Mouse (Mus musculus) intestine, embryonic 14.5 days (tissue): ENCODE measurements around the gene Klhl12. TPM values are rescaled to one million over a fixed set of nuclear protein-coding genes. Genes with fewer than 3 reads are reported as not detected.
A peak's percentile ranks its signal among the peaks of the same experiment; 100 is the strongest.

Experiments used
- ATAC-seq: fragments of 200-750 bp; cut with Nextera tagmentation; replicated peaks from 2 replicates; pipeline ENCODE4 v1.8.0; 2017; ENCODE audit warnings: low read depth, moderate number of reproducible peaks, moderate TSS enrichment, moderate library complexity; ENCODE audit not compliant: low FRiP score, low TSS enrichment
- DNase-seq: peaks from one replicate; pipeline ENCODE4 v3.0.0-alpha.2; 2018; ENCODE audit warnings: low spot score
- H3K27ac ChIP-seq: fragments of 300-500 bp; sonication (generic); 2 replicates; pipeline ENCODE4 v1.5.1; 2014; ENCODE audit warnings: low read depth, mild to moderate bottlenecking, control low read depth
- H3K27me3 ChIP-seq: fragments of 300-500 bp; sonication (generic); replicated peaks from 2 replicates; pipeline ENCODE4 v1.6.1; 2014; ENCODE audit warnings: low read length, control low read depth; ENCODE audit not compliant: control insufficient read depth, insufficient read depth
- H3K36me3 ChIP-seq: fragments of 300-500 bp; sonication (generic); 2 replicates; pipeline ENCODE4 v1.6.1; 2014; ENCODE audit warnings: low read length, control low read depth; ENCODE audit not compliant: control insufficient read depth, insufficient read depth
- H3K4me1 ChIP-seq: fragments of 300-500 bp; sonication (generic); replicated peaks from 2 replicates; pipeline ENCODE4 v1.6.1; 2014; ENCODE audit warnings: low read length, control low read depth, mixed read lengths; ENCODE audit not compliant: control insufficient read depth, insufficient read depth
- H3K4me2 ChIP-seq: fragments of 300-500 bp; sonication (generic); 2 replicates; pipeline ENCODE4 v1.6.1; 2014; ENCODE audit warnings: low read length
- H3K4me3 ChIP-seq: fragments of 300-500 bp; sonication (generic); 2 replicates; pipeline ENCODE4 v1.5.1; 2014; ENCODE audit warnings: low read depth, low read length, control low read depth, mixed read lengths
- H3K9ac ChIP-seq: fragments of 300-500 bp; sonication (generic); 2 replicates; pipeline ENCODE4 v1.6.1; 2014; ENCODE audit warnings: mild to moderate bottlenecking, low read length
- H3K9me3 ChIP-seq: fragments of 300-500 bp; sonication (generic); 2 replicates; pipeline ENCODE4 v1.6.1; 2016; ENCODE audit warnings: low read length, control low read depth; ENCODE audit not compliant: control insufficient read depth
- WGBS: fragments of 180-500 bp; shearing (Covaris S2); extraction: QIAGEN DNeasy Blood & Tissue Kit; methylation state at CpG from one replicate; pipeline ENCODE4 v1.1.7; 2014; 5-methylcytosine and 5-hydroxymethylcytosine counted together
- polyA plus RNA-seq: library from polyadenylated mRNA; unstranded; fragments of >200 nt; fragmentation: Nextera tagmentation; extraction: Ambion mirVana; gene quantifications from 2 replicates; pipeline ENCODE4 v1.2.1, GENCODE M21; 2014

Klhl12 gene
- 18.9 and 25.7 TPM in 2 replicates for polyA plus RNA-seq

DNA sequence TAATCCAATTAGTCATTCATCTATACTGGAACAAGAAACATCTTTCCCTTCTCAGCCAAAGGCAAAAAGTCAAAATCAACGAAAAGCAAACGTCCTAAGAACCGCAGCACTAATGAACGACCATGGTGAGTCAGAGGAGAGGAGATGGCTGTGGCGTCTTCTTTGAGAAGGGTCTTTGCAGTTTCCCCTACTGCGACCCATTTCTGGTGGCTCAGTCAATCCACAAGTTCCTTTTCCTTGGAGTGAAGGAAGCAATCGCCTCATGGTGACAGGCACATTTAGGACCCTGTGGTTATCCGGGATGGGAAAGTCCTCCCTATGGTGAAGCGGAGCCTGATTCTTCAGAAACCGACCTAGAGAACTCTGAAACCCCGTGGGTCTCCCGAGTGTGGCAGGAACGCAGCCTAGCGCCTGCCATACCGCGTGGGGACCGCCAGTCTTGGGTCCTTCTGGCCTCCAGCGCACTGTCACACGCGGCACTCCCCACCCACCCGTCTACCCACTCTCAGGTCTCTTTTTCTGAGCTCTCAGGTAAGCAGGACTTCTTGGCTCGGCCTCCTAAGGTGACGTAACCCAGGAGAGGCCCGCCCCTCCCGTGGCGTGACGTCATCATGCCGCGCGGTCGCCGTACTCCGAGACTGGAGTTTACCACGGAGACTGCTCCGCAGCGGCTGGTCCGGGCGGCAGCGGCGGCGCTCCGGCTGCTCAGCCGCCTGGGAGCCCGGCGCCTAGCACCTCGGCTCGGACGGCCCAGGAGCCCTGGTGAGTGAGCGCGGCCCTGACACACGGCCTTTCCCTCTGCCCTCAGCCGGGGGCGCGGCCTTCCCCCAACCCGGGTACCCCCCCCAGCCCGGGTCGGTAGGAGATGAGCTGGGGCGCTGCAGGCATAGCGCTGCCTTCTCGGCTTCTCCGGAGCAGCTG is at the start of gene Klhl12:
Gene Klhl12, plus strand, starts transcription at position 628 of the 921 bp plus-strand sequence.
- 1% methylated on average over 60 of the region's 61 CpGs for WGBS
- ATAC-seq = peak; percentile 95
- no peaks in the 10 kb centered on the region for H3K9me3 ChIP-seq

DNA sequence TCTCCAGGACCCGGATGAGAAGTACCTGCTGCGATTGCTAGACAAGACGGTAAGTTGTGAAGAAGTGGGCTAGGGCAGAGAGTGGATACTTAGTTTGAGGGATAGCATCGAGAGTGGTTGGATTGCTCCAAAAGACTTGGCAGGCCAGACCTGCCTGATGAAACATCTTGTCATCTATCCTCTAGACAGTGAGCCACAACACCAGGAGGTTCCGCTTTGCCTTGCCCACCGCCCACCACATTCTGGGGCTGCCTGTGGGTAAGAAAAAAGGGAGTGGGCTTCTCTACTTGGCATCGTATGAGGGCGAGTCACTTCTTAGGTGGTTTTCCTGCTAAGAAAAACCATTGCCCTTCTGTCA is 48.9 kb upstream of the Klhl12 start:
- Histone ChIP-seq H3K9ac (peak overlapping the region; percentile 66), H3K27ac (peak overlapping the region; percentile 8; the same call in 1 of the 2 replicates), H3K4me1 (peaks cover 7% of the 10 kb centered on the region), H3K9me3 (no peaks in the 10 kb centered on the region), H3K27me3 (no peaks in the 10 kb centered on the region), H3K4me3 (peak overlapping the region; percentile 82), H3K4me2 (peak overlapping the region; percentile 82), H3K36me3 (peaks cover 39% of the 10 kb centered on the region)
- DNase-seq (no peak), ATAC-seq (peak; percentile 21; the same call in 1 of the 2 replicates)
- WGBS = 28% methylated on average over 8 of the region's 8 CpGs

More for the DNA sequence above, at the start of gene Klhl12:
- H3K4me3 ChIP-seq = peak within 1 kb of the TSS; percentile 95
- H3K27me3 ChIP-seq = no peaks in the 10 kb centered on the region
- H3K4me1 ChIP-seq = peaks cover 7% of the 10 kb centered on the region; the same call in 1 of the 2 replicates
- peak within 1 kb of the TSS; percentile 89 for H3K9ac ChIP-seq
- H3K36me3 ChIP-seq = peaks cover 13% of the 10 kb centered on the region
- peak within 1 kb of the TSS; percentile 92 for H3K4me2 ChIP-seq
- DNase-seq = peak; percentile 100
- peak within 1 kb of the TSS; percentile 74 for H3K27ac ChIP-seq

DNA sequence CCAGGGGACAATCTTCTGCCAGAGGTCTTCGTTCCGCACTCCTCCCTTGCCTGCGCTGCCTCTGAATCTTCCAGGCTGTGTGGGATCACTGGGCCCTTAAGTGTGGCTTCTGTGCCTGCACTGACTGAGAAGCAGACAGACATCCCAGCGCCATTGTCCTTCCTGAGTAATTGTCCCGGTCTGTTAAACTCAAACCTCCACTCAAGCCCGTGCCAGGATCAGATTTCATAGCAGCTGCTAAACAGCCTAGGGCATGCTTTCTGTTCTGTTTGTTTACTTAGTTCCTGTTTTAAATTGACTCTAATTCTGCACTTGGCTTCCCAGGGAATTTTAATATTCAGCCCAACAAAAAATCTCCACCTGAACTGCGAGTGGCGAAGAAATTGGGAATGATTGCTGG is 47.3 kb upstream of the Klhl12 start:
- Histone ChIP-seq H3K4me1 (peaks cover 7% of the 10 kb centered on the region), H3K36me3 (peaks cover 39% of the 10 kb centered on the region), H3K9me3 (no peaks in the 10 kb centered on the region), H3K27ac (no peak overlapping the region), H3K4me2 (no peak overlapping the region), H3K9ac (no peak overlapping the region), H3K27me3 (no peaks in the 10 kb centered on the region), H3K4me3 (no peak overlapping the region)
- WGBS = 72% methylated on average over 8 of the region's 8 CpGs
- ATAC-seq (no peak), DNase-seq (no peak)

DNA sequence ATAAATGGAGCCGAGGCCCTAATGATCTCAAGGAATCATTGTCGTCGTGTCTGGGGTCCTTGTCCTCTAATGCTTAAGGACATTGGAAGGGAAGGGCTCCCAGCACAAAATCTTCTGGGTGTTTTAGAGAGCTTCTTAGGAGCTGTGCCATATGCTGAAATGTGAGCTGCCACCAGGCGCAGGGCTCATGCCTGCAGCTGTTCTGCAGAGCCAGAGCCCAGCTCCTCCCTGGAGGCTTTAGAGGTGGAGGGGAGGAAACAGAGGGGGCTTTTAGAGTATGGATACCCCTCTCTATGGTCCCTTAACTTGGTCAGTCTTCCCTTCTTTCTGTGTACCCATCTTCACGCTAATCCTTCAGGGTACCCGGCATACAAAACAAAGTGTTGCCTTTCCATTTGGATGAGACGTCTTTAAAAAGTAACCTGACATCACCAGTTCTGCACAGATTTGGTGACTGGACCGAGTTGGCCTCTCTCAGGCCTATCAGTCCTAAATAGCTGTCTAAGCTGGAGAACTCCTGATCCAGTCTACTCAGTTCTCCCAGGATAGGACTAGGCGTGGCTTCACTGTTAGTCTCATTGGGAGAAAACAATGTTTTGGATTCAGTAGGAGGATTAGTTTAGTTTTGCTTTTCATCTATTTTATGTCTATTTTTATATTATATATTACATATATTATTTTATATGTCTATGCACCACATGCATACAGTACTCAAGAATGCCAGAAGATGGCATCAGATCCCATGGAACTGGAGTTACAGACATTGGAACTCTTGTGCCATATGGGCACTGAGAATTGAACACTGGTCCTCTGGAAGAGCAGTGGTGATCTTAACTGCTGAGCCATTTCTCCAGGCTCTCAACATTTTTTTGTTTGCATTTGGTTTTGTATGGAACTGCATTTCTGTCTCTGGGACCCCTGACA is 43.4 kb upstream of the Klhl12 start:
- no peak overlapping the region for H3K4me2 ChIP-seq
- H3K4me3 ChIP-seq = no peak overlapping the region
- peaks cover 39% of the 10 kb centered on the region for H3K36me3 ChIP-seq
- no peaks in the 10 kb centered on the region for H3K27me3 ChIP-seq
- no peak overlapping the region for H3K27ac ChIP-seq
- no peaks in the 10 kb centered on the region for H3K9me3 ChIP-seq
- DNase-seq (no peak), ATAC-seq (no peak)
- WGBS = 92% methylated on average over 9 of the region's 9 CpGs
- H3K4me1 ChIP-seq = peaks cover 16% of the 10 kb centered on the region
- no peak overlapping the region for H3K9ac ChIP-seq

GRCm38 (mm10) chr1:134414038-134414437 is 41.3 kb upstream of the Klhl12 start:
- Histone ChIP-seq H3K9me3 (no peaks in the 10 kb centered on the region), H3K27ac (peak overlapping the region; percentile 94), H3K9ac (no peak overlapping the region), H3K4me2 (peak overlapping the region; percentile 62), H3K4me3 (no peak overlapping the region), H3K27me3 (no peaks in the 10 kb centered on the region), H3K4me1 (peaks cover 33% of the 10 kb centered on the region), H3K36me3 (peaks cover 26% of the 10 kb centered on the region)
- 37% methylated on average over 2 of the region's 2 CpGs for WGBS
- ATAC-seq = no peak
- no peak for DNase-seq

DNA sequence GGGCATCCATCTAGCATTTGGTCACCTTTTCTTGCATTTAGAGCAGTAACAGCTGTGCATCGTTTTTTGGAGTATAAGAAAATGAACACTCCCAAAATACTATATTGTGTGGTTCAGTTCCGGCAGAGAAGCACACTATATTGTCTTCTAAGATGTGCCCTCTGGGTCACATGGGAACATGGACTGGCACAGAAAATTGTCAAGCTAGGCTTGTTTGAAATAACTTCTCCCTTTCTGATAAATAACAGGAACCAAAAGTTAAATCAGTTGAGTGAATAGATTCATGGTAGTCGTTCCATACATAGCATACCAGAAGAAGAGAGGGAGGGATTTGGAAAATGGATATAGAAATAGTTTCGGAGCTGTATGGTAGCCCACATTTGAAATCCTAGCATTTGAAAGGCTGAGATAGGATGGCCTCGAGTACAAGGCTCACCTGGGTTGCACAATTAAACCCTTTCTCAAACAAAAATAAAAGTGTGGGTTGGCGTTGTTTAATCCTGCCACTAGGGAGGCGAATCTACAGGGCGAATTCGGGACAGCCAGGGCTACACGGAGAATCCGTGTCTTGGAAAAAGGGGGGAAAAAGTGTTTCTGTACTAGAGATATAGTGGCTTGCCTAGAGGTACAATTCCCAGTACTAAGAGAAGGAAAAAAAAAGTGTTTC is 40.7 kb upstream of the Klhl12 start:
- Histone ChIP-seq H3K4me1 (peaks cover 37% of the 10 kb centered on the region), H3K4me3 (peak overlapping the region; percentile 93), H3K27me3 (no peaks in the 10 kb centered on the region), H3K9ac (peak overlapping the region; percentile 90), H3K36me3 (peaks cover 20% of the 10 kb centered on the region), H3K27ac (peak overlapping the region; percentile 94), H3K9me3 (no peaks in the 10 kb centered on the region), H3K4me2 (peak overlapping the region; percentile 62)
- 13% methylated on average over 11 of the region's 11 CpGs for WGBS
- DNase-seq (no peak), ATAC-seq (peak; percentile 30)

DNA sequence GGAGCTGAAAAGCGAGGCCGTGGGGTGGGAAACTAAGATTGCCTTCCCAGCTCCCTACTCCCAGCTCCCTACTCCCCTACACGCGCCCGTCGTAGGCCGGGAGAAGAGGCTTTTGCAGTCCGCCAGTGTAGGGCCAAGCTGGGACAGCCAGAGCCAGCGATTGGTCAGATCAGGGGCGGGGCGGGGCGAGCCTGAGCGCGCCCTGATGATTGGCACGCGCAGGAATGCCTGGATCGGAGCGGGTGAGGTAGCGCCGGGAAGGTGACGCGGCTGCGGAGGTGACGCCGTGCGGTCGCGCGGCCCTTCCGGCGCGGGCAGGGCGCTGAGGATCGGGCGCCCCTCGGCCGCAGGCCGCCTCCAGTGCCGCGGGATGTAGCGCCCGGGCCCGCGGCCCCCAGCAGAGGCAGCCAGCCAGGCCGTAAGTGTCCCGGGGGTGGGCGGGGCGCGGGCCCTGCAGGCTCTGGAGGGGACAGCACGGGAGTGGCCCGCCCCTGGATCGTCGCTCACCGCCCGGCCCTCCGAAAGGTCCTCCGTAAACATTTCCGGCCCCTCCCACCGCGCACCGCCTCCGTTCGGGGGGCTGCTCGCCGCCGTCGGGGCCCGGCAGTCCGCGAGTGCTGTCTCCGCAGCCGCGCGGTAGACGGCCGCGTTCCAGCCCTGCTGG is 40.0 kb upstream of the Klhl12 start, which contains the start of gene Adipor1:
Gene Adipor1, plus strand, starts transcription at position 211 of the 664 bp plus-strand sequence.
- Histone ChIP-seq H3K4me1 (peaks cover 42% of the 10 kb centered on the region), H3K27me3 (no peaks in the 10 kb centered on the region)
- under 1% methylated on average over 49 of the region's 77 CpGs for WGBS

More for the DNA sequence above, 40.0 kb upstream of the Klhl12 start, which contains the start of gene Adipor1:
- H3K27ac ChIP-seq = peak within 1 kb of the TSS; percentile 94
- H3K4me3 ChIP-seq = peak within 1 kb of the TSS; percentile 93
- DNase-seq (peak; percentile 92), ATAC-seq (peak; percentile 100)
- peak within 1 kb of the TSS; percentile 88 for H3K4me2 ChIP-seq
- no peaks in the 10 kb centered on the region for H3K9me3 ChIP-seq
- H3K36me3 ChIP-seq = peaks cover 14% of the 10 kb centered on the region
- peak within 1 kb of the TSS; percentile 90 for H3K9ac ChIP-seq
